Mouse (Mus musculus) heart, postnatal 0 days (tissue): ENCODE data around the gene Cacng8. TPM values are rescaled to one million over a fixed set of nuclear protein-coding genes. Genes with fewer than 3 reads are reported as not detected.
A peak's percentile ranks its signal among the peaks of the same experiment; 100 is the strongest.

Experiments used
- ATAC-seq: fragments of 200-750 bp; cut with Nextera tagmentation; 2 replicates; pipeline ENCODE4 v1.8.0; 2017; ENCODE audit warnings: low read depth, moderate number of reproducible peaks, moderate library complexity; ENCODE audit not compliant: insufficient read depth
- DNase-seq: peaks from one replicate; pipeline ENCODE4 v3.0.0-alpha.2; 2016; ENCODE audit warnings: low spot score
- H3K27ac ChIP-seq: fragments of 300-500 bp; sonication (generic); 2 replicates; pipeline ENCODE4 v1.5.1; 2014; ENCODE audit warnings: low read depth, mild to moderate bottlenecking
- H3K27me3 ChIP-seq: fragments of 300-500 bp; sonication (generic); 2 replicates; pipeline ENCODE4 v1.6.1; 2014; ENCODE audit warnings: low read length, mixed read lengths; ENCODE audit not compliant: control insufficient read depth, insufficient read depth
- H3K36me3 ChIP-seq: fragments of 300-500 bp; sonication (generic); replicated peaks from 2 replicates; pipeline ENCODE4 v1.6.1; 2014; ENCODE audit warnings: low read length, mixed read lengths; ENCODE audit not compliant: control insufficient read depth, insufficient read depth
- H3K4me1 ChIP-seq: fragments of 300-500 bp; sonication (generic); 2 replicates; pipeline ENCODE4 v1.6.1; 2014; ENCODE audit warnings: antibody characterized with exemption; ENCODE audit not compliant: control insufficient read depth, insufficient read depth
- H3K4me2 ChIP-seq: fragments of 300-500 bp; sonication (generic); 2 replicates; pipeline ENCODE4 v1.6.1; 2014; ENCODE audit warnings: low read depth, mild to moderate bottlenecking, low read length, moderate library complexity
- H3K4me3 ChIP-seq: fragments of 300-500 bp; sonication (generic); 2 replicates; pipeline ENCODE4 v1.5.1; 2014; ENCODE audit warnings: low read depth, low read length
- H3K9ac ChIP-seq: fragments of 300-500 bp; sonication (generic); replicated peaks from 2 replicates; pipeline ENCODE4 v1.6.1; 2014; ENCODE audit warnings: low read depth, low read length, mixed read lengths
- H3K9me3 ChIP-seq: fragments of 300-500 bp; sonication (generic); replicated peaks from 2 replicates; pipeline ENCODE4 v1.6.1; 2016; ENCODE audit warnings: low read length; ENCODE audit not compliant: control insufficient read depth
- CTCF ChIP-seq: IDR thresholded peaks from 2 replicates; pipeline ENCODE4 v1.5.1; 2016; ENCODE audit warnings: antibody characterized with exemption, control low read depth, low read depth
- EP300 ChIP-seq: IDR thresholded peaks from 2 replicates; pipeline ENCODE4 v1.6.1; 2016; ENCODE audit warnings: antibody characterized with exemption, low read depth
- WGBS: fragments of 180-500 bp; shearing (Covaris S2); extraction: QIAGEN DNeasy Blood & Tissue Kit; methylation state at CpG from one replicate; pipeline ENCODE4 v1.1.7; 2014; 5-methylcytosine and 5-hydroxymethylcytosine counted together
- polyA plus RNA-seq: library from polyadenylated mRNA; unstranded; fragments of >200 nt; fragmentation: Nextera tagmentation; extraction: Ambion mirVana; gene quantifications from 2 replicates; pipeline ENCODE4 v1.2.1, GENCODE M21; 2015
- total RNA-seq: library from RNA; depleted of rRNA; stranded (reverse); fragments of >200 nt; gene quantifications from 2 replicates; pipeline ENCODE4 v1.2.3, GENCODE M21; 2014; ENCODE audit warnings: low replicate concordance

The Cacng8 gene
- total and polyA plus RNA-seq, 2 experiments from 2014 or later, result not detected

- Histone ChIP-seq H3K27ac (no peak overlapping the region), H3K4me2 (no peak overlapping the region), H3K9ac (no peak overlapping the region), H3K4me1 (0 out of 2 replicates have a peak, but pooled peaks cover 3% of the 10 kb centered on the region), H3K9me3 (no peaks in the 10 kb centered on the region), H3K36me3 (no peaks in the 10 kb centered on the region), H3K4me3 (no peak overlapping the region), H3K27me3 (peaks cover 4% of the 10 kb centered on the region)
- TF ChIP-seq EP300 (no peak), CTCF (no peak)
- ATAC-seq (no peak), DNase-seq (no peak)
- 64% methylated on average over 2 of the region's 2 CpGs for WGBS
These were observed 18.1 kb upstream of the Cacng8 start for GRCm38 (mm10) chr7:3372376-3372775.

GRCm38 (mm10) chr7:3373754-3374153 lies 16.7 kb upstream of the Cacng8 start:
- H3K4me3 ChIP-seq, result no peak overlapping the region
- H3K36me3 ChIP-seq, result no peaks in the 10 kb centered on the region
- DNase-seq, result no peak
- no peak overlapping the region for H3K4me2 ChIP-seq
- no peak overlapping the region for H3K27ac ChIP-seq
- 79% methylated on average over 8 of the region's 8 CpGs for WGBS
- no peaks in the 10 kb centered on the region for H3K4me1 ChIP-seq
- no peaks in the 10 kb centered on the region for H3K27me3 ChIP-seq
- TF ChIP-seq CTCF (no peak), EP300 (no peak)
- ATAC-seq, result no peak
- H3K9me3 ChIP-seq, result no peaks in the 10 kb centered on the region
- H3K9ac ChIP-seq, result no peak overlapping the region

- H3K27me3 ChIP-seq, result no peaks in the 10 kb centered on the region
- no peaks in the 10 kb centered on the region for H3K4me1 ChIP-seq
- H3K9me3 ChIP-seq, result no peaks in the 10 kb centered on the region
- WGBS, result 38% methylated on average over 4 of the region's 4 CpGs
- ATAC-seq (0 out of 2 replicates have a peak, but pooled peaks have one; percentile 17), DNase-seq (no peak)
- H3K9ac ChIP-seq, result no peak overlapping the region
- no peak overlapping the region for H3K27ac ChIP-seq
- TF ChIP-seq CTCF (peak; percentile 52), EP300 (no peak)
- H3K36me3 ChIP-seq, result no peaks in the 10 kb centered on the region
- no peak overlapping the region for H3K4me2 ChIP-seq
- H3K4me3 ChIP-seq, result no peak overlapping the region
These were observed 13.7 kb upstream of the Cacng8 start for GRCm38 (mm10) chr7:3376831-3377230.

- Histone ChIP-seq H3K4me2 (no peak overlapping the region), H3K27me3 (no peaks in the 10 kb centered on the region), H3K36me3 (no peaks in the 10 kb centered on the region), H3K9ac (no peak overlapping the region), H3K9me3 (no peaks in the 10 kb centered on the region), H3K4me1 (no peaks in the 10 kb centered on the region), H3K4me3 (no peak overlapping the region), H3K27ac (no peak overlapping the region)
- 77% methylated on average over 9 of the region's 9 CpGs for WGBS
- ATAC-seq, result no peak
- no peak for DNase-seq
- TF ChIP-seq EP300 (no peak), CTCF (no peak)
These were observed 8.4 kb upstream of the Cacng8 start for GRCm38 (mm10) chr7:3382123-3382522.

GRCm38 (mm10) chr7:3384807-3385319 lies 5.6 kb upstream of the Cacng8 start:
- H3K27me3 ChIP-seq, result no peaks in the 10 kb centered on the region
- WGBS, result 77% methylated on average over 5 of the region's 5 CpGs
- no peaks in the 10 kb centered on the region for H3K36me3 ChIP-seq
- ATAC-seq (no peak), DNase-seq (no peak)
- TF ChIP-seq CTCF, result no peak
- no peak for TF ChIP-seq EP300
- H3K4me3 ChIP-seq, result no peak overlapping the region
- no peak overlapping the region for H3K4me2 ChIP-seq
- H3K9ac ChIP-seq, result no peak overlapping the region
- no peak overlapping the region for H3K27ac ChIP-seq
- H3K9me3 ChIP-seq, result no peaks in the 10 kb centered on the region
- H3K4me1 ChIP-seq, result no peaks in the 10 kb centered on the region

- DNase-seq (no peak), ATAC-seq (no peak)
- H3K4me2 ChIP-seq, result no peak overlapping the region
- no peak overlapping the region for H3K4me3 ChIP-seq
- WGBS, result 76% methylated on average over 6 of the region's 6 CpGs
- TF ChIP-seq CTCF (no peak), EP300 (no peak)
- H3K4me1 ChIP-seq, result no peaks in the 10 kb centered on the region
- no peaks in the 10 kb centered on the region for H3K36me3 ChIP-seq
- no peaks in the 10 kb centered on the region for H3K9me3 ChIP-seq
- H3K27me3 ChIP-seq, result no peaks in the 10 kb centered on the region
- H3K9ac ChIP-seq, result no peak overlapping the region
- no peak overlapping the region for H3K27ac ChIP-seq
These were observed 4.3 kb upstream of the Cacng8 start for GRCm38 (mm10) chr7:3386036-3386730.
